Mouse (Mus musculus) liver, adult 2 months (tissue): ENCODE measurements at regions not wholly inside any gene's neighbourhood (a gene's known extent, or its start where the extent isn't known, plus 50 kb on each side); places are given as distances from the start of the nearest gene placed in this dataset.

Experiments
- DNase-seq: peaks from one replicate; pipeline ENCODE4 v3.0.0-alpha.2; 2011; ENCODE audit warnings: low read depth, low spot score; ENCODE audit errors: extremely low read depth
- H3K27ac ChIP-seq: fragments of 200-500 bp; replicated peaks from 2 replicates; pipeline ENCODE4 v1.5.1; 2012; ENCODE audit warnings: low read depth, mild to moderate bottlenecking, control low read depth, inconsistent platforms, low read length; ENCODE audit not compliant: insufficient read depth
- H3K27me3 ChIP-seq: fragments of 200-500 bp; 2 replicates; pipeline ENCODE4 v1.6.1; 2012; ENCODE audit warnings: mild to moderate bottlenecking, moderate library complexity, low read length, inconsistent platforms; ENCODE audit not compliant: control insufficient read depth, insufficient read depth
- H3K36me3 ChIP-seq: fragments of 200-500 bp; 2 replicates; pipeline ENCODE4 v1.6.1; 2012; ENCODE audit warnings: low read length, inconsistent platforms; ENCODE audit not compliant: control insufficient read depth, insufficient read depth
- H3K4me1 ChIP-seq: fragments of 200-500 bp; 2 replicates; pipeline ENCODE4 v1.6.1; 2011; ENCODE audit warnings: low read length; ENCODE audit not compliant: control insufficient read depth, insufficient read depth
- H3K4me3 ChIP-seq: fragments of 200-500 bp; 2 replicates; pipeline ENCODE4 v1.5.1; 2011; ENCODE audit warnings: low read depth, mild to moderate bottlenecking, control low read depth, low read length, moderate library complexity; ENCODE audit not compliant: insufficient read depth
- H3K79me2 ChIP-seq: fragments of 200-500 bp; 2 replicates; pipeline ENCODE4 v1.6.1; 2012; ENCODE audit warnings: inconsistent platforms, mild to moderate bottlenecking, low read length, moderate library complexity; ENCODE audit not compliant: control insufficient read depth, insufficient read depth
- H3K9ac ChIP-seq: fragments of 200-500 bp; 2 replicates; pipeline ENCODE4 v1.6.1; 2012; ENCODE audit warnings: low read depth, mild to moderate bottlenecking, control low read depth, inconsistent platforms, low read length
- CTCF ChIP-seq: fragments of 200-500 bp; IDR thresholded peaks from 2 replicates; pipeline ENCODE4 v1.5.1; 2011; ENCODE audit warnings: low read depth, low read length, control low read depth
- POLR2A ChIP-seq: fragments of 200-500 bp; IDR thresholded peaks from 2 replicates; pipeline ENCODE4 v1.6.1; 2011; ENCODE audit warnings: low read length, control low read depth; ENCODE audit not compliant: insufficient read depth; ENCODE audit errors: extremely low read depth
- WGBS: fragments of 180-500 bp; shearing (Covaris S2); methylation state at CpG from one replicate; pipeline ENCODE4 v1.1.7; 2018; 5-methylcytosine and 5-hydroxymethylcytosine counted together

DNA sequence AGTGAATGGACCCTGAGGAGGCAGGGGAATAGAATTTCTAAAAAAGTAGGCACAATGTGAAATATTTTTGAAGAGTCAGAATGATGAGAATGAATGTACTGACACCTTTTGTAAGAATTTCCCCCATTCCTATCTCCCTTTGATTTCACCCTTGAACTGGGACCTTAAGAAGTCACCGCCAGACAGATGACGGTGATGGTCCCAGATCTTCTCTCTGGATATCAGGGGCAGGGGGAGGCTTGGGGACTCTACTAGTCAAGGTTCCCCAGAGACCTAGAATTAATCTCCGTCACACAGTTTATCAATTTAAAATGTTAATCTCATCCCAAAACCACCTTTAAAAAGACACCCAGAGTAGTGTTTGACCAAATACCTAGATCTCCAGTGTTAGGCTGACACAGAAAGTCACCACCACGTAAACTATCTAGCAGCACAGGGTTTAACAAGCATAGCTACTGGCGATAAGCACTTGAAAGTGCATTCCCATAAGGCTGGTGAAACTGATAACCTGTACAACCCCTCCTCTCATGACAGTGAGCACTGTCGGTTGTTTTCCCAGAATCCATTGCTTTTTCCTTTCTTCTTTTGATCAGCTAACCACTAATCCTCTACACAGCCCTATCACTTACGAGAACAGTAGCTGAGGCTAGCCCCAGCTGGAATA lies 163.5 kb upstream of the Cdkn3 start:
- Histone ChIP-seq H3K36me3 (no peaks in the 10 kb centered on the region), H3K9ac (no peak overlapping the region), H3K4me3 (no peak overlapping the region), H3K27ac (no peak overlapping the region), H3K27me3 (no peaks in the 10 kb centered on the region), H3K79me2 (no peaks in the 10 kb centered on the region), H3K4me1 (no peaks in the 10 kb centered on the region)
- DNase-seq: no peak
- TF ChIP-seq POLR2A (no peak), CTCF (no peak)
- WGBS: 79% methylated on average over 7 of the region's 7 CpGs

DNA sequence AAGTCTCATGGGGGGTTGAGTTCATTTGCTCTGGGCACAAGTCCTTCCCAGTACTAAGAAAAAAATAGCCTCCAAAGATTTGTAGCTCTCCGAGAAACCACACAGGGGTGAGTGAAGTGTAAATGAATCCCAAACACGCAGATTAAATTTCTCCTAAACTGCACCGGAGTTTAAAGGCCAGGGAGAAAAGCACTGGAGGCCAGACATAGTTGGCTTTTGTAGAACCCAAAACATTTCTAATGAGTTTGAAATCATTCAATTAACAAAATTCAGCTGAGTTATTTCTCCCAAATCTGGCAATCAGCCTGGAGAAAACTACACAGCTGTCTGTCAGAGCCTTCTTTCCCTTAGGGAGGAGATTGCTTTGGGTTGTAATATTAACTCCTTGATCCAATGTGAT lies 166.2 kb upstream of the Cdkn3 start:
- TF ChIP-seq CTCF (no peak), POLR2A (no peak)
- no peak overlapping the region for H3K9ac ChIP-seq
- H3K27me3 ChIP-seq: no peaks in the 10 kb centered on the region
- no peaks in the 10 kb centered on the region for H3K36me3 ChIP-seq
- WGBS: 87% methylated on average over 3 of the region's 3 CpGs
- H3K4me1 ChIP-seq: no peaks in the 10 kb centered on the region
- no peak overlapping the region for H3K4me3 ChIP-seq
- no peak for DNase-seq
- H3K79me2 ChIP-seq: no peaks in the 10 kb centered on the region
- no peak overlapping the region for H3K27ac ChIP-seq

DNA sequence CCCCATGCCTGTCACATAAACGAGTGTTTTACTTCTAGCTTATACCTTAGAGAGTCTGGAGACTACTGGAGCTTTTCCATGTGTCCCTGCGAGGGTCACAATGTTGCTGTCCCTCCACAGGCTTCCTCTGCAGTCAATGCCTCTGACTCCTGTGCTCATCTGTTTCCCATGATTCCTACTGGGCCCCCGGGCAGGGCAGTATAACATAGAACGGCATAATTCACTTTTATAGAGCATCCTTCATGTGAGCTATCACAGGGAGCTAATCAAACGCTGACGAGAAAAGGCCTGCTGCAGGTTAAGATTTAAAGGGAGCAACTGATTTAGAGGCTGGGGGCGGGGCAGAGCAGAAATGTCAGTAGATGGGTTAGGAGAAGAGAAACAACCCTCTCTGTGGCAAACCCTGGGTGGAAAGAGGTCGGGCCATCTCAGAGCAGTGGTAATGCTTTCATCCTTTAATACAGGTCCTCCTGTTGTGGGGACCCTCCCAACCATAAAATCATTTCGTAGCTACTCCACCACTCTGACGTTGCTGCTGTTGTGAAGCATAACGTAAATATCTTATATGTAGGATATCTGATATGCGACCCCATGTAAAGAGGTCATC lies 168.5 kb upstream of the Cdkn3 start:
- 88% methylated on average over 12 of the region's 12 CpGs for WGBS

DNA sequence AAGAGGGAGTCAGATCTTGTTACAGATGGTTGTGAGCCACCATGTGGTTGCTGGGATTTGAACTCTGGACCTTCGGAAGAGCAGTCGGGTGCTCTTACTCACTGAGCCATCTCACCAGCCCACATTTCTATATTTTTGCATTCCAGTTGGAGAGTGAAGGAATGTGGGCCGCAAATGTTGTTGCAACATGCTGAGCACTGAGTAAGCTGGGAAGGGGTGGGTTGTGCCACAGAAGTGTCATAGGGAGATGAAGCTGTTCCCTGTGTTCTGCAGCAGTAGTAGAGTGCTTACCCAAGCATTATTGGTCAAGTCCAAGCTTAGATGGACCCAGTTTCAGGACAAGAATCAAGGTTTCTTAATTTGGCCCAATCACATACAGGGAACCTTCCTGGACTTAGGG lies 169.1 kb upstream of the Cdkn3 start:
- WGBS: 92% methylated on average over 3 of the region's 3 CpGs
- no peaks in the 10 kb centered on the region for H3K79me2 ChIP-seq
- DNase-seq: no peak
- no peak overlapping the region for H3K4me3 ChIP-seq
- H3K4me1 ChIP-seq: no peaks in the 10 kb centered on the region
- H3K27ac ChIP-seq: no peak overlapping the region
- no peaks in the 10 kb centered on the region for H3K27me3 ChIP-seq
- no peaks in the 10 kb centered on the region for H3K36me3 ChIP-seq
- H3K9ac ChIP-seq: no peak overlapping the region
- no peak for TF ChIP-seq POLR2A
- TF ChIP-seq CTCF: no peak

More for the DNA sequence above, 168.5 kb upstream of the Cdkn3 start:
- Histone ChIP-seq H3K9ac (no peak overlapping the region), H3K36me3 (no peaks in the 10 kb centered on the region), H3K4me1 (no peaks in the 10 kb centered on the region), H3K4me3 (no peak overlapping the region), H3K79me2 (no peaks in the 10 kb centered on the region), H3K27me3 (no peaks in the 10 kb centered on the region), H3K27ac (no peak overlapping the region)
- DNase-seq: no peak
- TF ChIP-seq CTCF (no peak), POLR2A (no peak)

DNA sequence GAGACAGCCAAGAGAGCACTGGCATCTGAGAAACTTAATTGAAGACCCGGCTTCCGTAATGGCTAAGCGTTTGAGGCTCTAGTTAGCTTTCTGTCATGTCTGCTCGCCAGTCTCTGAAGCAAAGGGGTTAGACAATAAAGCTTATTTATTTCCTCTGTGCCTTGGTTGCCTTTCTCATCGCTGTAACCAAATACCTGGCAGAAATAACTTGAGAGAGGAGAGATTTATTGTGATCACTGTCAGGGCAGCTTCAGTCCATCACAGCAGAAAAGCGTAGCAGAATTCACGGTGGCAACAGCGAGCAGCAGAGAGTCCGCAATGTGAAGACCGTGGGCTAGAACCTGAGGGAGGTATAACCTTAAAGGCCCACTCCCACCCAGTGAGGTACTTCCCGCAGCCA lies 174.2 kb upstream of the Cdkn3 start:
- Histone ChIP-seq H3K36me3 (no peaks in the 10 kb centered on the region), H3K79me2 (no peaks in the 10 kb centered on the region), H3K27ac (no peak overlapping the region), H3K4me3 (no peak overlapping the region), H3K4me1 (no peaks in the 10 kb centered on the region), H3K9ac (no peak overlapping the region), H3K27me3 (no peaks in the 10 kb centered on the region)
- TF ChIP-seq POLR2A (no peak), CTCF (no peak)
- DNase-seq: no peak
- 88% methylated on average over 11 of the region's 11 CpGs for WGBS
